Mouse (Mus musculus) midbrain, embryonic 10.5 days (tissue): Measurements from ENCODE around the gene Slc4a1. TPM values are rescaled to one million over a fixed set of nuclear protein-coding genes. Genes with fewer than 3 reads are reported as not detected.

Experiments
- DNase-seq: peaks from one replicate; pipeline ENCODE4 v3.0.0-alpha.2; 2017; ENCODE audit warnings: low spot score
- H3K27ac ChIP-seq: fragments of 300-500 bp; sonication (generic); replicated peaks from 2 replicates; pipeline ENCODE4 v1.5.1; 2016; ENCODE audit warnings: mild to moderate bottlenecking
- H3K27me3 ChIP-seq: fragments of 300-500 bp; sonication (generic); 2 replicates; pipeline ENCODE4 v1.6.1; 2016; ENCODE audit warnings: low read depth, mild to moderate bottlenecking; ENCODE audit not compliant: poor library complexity, severe bottlenecking
- H3K36me3 ChIP-seq: fragments of 300-500 bp; sonication (generic); 2 replicates; pipeline ENCODE4 v1.6.1; 2016; ENCODE audit warnings: mild to moderate bottlenecking, moderate library complexity
- H3K4me1 ChIP-seq: fragments of 300-500 bp; sonication (generic); 2 replicates; pipeline ENCODE4 v1.6.1; 2016
- H3K4me3 ChIP-seq: fragments of 300-500 bp; sonication (generic); 2 replicates; pipeline ENCODE4 v1.5.1; 2016; ENCODE audit warnings: mild to moderate bottlenecking, moderate library complexity
- H3K9me3 ChIP-seq: fragments of 300-500 bp; sonication (generic); replicated peaks from 2 replicates; pipeline ENCODE4 v1.6.1; 2016; ENCODE audit warnings: mild to moderate bottlenecking
- WGBS: fragments of 180-500 bp; shearing (Covaris S2); methylation state at CpG from one replicate; pipeline ENCODE4 v1.1.7; 2016; 5-methylcytosine and 5-hydroxymethylcytosine counted together
- polyA plus RNA-seq: library from polyadenylated mRNA; unstranded; fragments of >200 nt; fragmentation: Nextera tagmentation; extraction: Ambion mirVana; gene quantifications from 2 replicates; pipeline ENCODE4 v1.2.1, GENCODE M21; 2016

Gene Slc4a1
- polyA plus RNA-seq, 1 experiment from 2014 or later = 33.9 TPM

GRCm38 (mm10) chr11:102320686-102321005 is 45.4 kb downstream of the Slc4a1 start:
- DNase-seq = no peak
- H3K27ac ChIP-seq = peak overlapping the region; percentile 100
- peak overlapping the region; percentile 100 for H3K4me3 ChIP-seq
- WGBS = 29% methylated on average over 10 of the region's 10 CpGs
- H3K36me3 ChIP-seq = peaks cover under 1% of the 10 kb centered on the region; the same call in 1 of the 2 replicates
- peaks cover 29% of the 10 kb centered on the region for H3K4me1 ChIP-seq
- no peaks in the 10 kb centered on the region for H3K9me3 ChIP-seq
- 0 out of 2 replicates have a peak, but pooled peaks cover 5% of the 10 kb centered on the region for H3K27me3 ChIP-seq

GRCm38 (mm10) chr11:102319941-102320685 is 45.9 kb downstream of the Slc4a1 start:
- Histone ChIP-seq H3K27ac (peak overlapping the region; percentile 100), H3K4me1 (peaks cover 35% of the 10 kb centered on the region), H3K27me3 (0 out of 2 replicates have a peak, but pooled peaks cover 5% of the 10 kb centered on the region), H3K4me3 (peak overlapping the region; percentile 100), H3K9me3 (no peaks in the 10 kb centered on the region), H3K36me3 (peaks cover 5% of the 10 kb centered on the region)
- peak; percentile 82 for DNase-seq
- WGBS = under 1% methylated on average over 38 of the region's 38 CpGs

GRCm38 (mm10) chr11:102319410-102319792 is 46.6 kb downstream of the Slc4a1 start, which contains the start of gene Ubtf:
Gene Ubtf (minus strand): TSS chr11:102319742.
- 0 out of 2 replicates have a peak, but pooled peaks cover 5% of the 10 kb centered on the region for H3K27me3 ChIP-seq
- DNase-seq = peak; percentile 84
- H3K36me3 ChIP-seq = peaks cover 13% of the 10 kb centered on the region
- peaks cover 38% of the 10 kb centered on the region for H3K4me1 ChIP-seq
- peak within 1 kb of the TSS; percentile 100 for H3K4me3 ChIP-seq
- peak within 1 kb of the TSS; percentile 100 for H3K27ac ChIP-seq
- H3K9me3 ChIP-seq = no peaks in the 10 kb centered on the region
- WGBS = 0% methylated on average over 25 of the region's 25 CpGs

GRCm38 (mm10) chr11:102318576-102319409 is 47.2 kb downstream of the Slc4a1 start:
- peaks cover 38% of the 10 kb centered on the region for H3K4me1 ChIP-seq
- H3K36me3 ChIP-seq = peaks cover 19% of the 10 kb centered on the region
- H3K9me3 ChIP-seq = no peaks in the 10 kb centered on the region
- H3K4me3 ChIP-seq = peak overlapping the region; percentile 100
- whole genome bisulfite sequencing = under 1% methylated on average over 74 of the region's 84 CpGs
- 0 out of 2 replicates have a peak, but pooled peaks cover 5% of the 10 kb centered on the region for H3K27me3 ChIP-seq
- DNase-seq = peak; percentile 78
- peak overlapping the region; percentile 100 for H3K27ac ChIP-seq

- Histone ChIP-seq H3K27ac (peak overlapping the region; percentile 100), H3K9me3 (no peaks in the 10 kb centered on the region), H3K27me3 (0 out of 2 replicates have a peak, but pooled peaks cover 5% of the 10 kb centered on the region), H3K4me3 (peak overlapping the region; percentile 100), H3K36me3 (peaks cover 26% of the 10 kb centered on the region), H3K4me1 (peaks cover 38% of the 10 kb centered on the region)
- WGBS = under 1% methylated on average over 66 of the region's 77 CpGs
- DNase-seq = peak; percentile 84
These were observed 48.0 kb downstream of the Slc4a1 start for GRCm38 (mm10) chr11:102317901-102318575.

GRCm38 (mm10) chr11:102317298-102317900 is 48.6 kb downstream of the Slc4a1 start:
- under 1% methylated on average over 74 of the region's 87 CpGs for WGBS
- DNase-seq = peak; percentile 74
- Histone ChIP-seq H3K27ac (peak overlapping the region; percentile 100), H3K4me3 (peak overlapping the region; percentile 100), H3K27me3 (0 out of 2 replicates have a peak, but pooled peaks cover 5% of the 10 kb centered on the region), H3K36me3 (peaks cover 33% of the 10 kb centered on the region), H3K4me1 (peaks cover 38% of the 10 kb centered on the region), H3K9me3 (no peaks in the 10 kb centered on the region)

GRCm38 (mm10) chr11:102316572-102317297 is 49.3 kb downstream of the Slc4a1 start:
- under 1% methylated on average over 68 of the region's 80 CpGs for WGBS
- peaks cover 39% of the 10 kb centered on the region for H3K36me3 ChIP-seq
- no peaks in the 10 kb centered on the region for H3K9me3 ChIP-seq
- peak; percentile 85 for DNase-seq
- peak overlapping the region; percentile 100 for H3K4me3 ChIP-seq
- 0 out of 2 replicates have a peak, but pooled peaks cover 5% of the 10 kb centered on the region for H3K27me3 ChIP-seq
- peak overlapping the region; percentile 100 for H3K27ac ChIP-seq
- H3K4me1 ChIP-seq = peaks cover 39% of the 10 kb centered on the region

GRCm38 (mm10) chr11:102315690-102316571 is 50.1 kb downstream of the Slc4a1 start:
- DNase-seq = no peak
- Histone ChIP-seq H3K4me3 (peak overlapping the region; percentile 100), H3K36me3 (peaks cover 47% of the 10 kb centered on the region), H3K9me3 (no peaks in the 10 kb centered on the region), H3K4me1 (peaks cover 47% of the 10 kb centered on the region), H3K27me3 (no peaks in the 10 kb centered on the region), H3K27ac (peak overlapping the region; percentile 100)
- 15% methylated on average over 14 of the region's 14 CpGs for WGBS

GRCm38 (mm10) chr11:102314321-102314720 is 51.7 kb downstream of the Slc4a1 start:
- Histone ChIP-seq H3K9me3 (no peaks in the 10 kb centered on the region), H3K4me3 (no peak overlapping the region; the same call in 1 of the 2 replicates), H3K27me3 (no peaks in the 10 kb centered on the region), H3K27ac (no peak overlapping the region), H3K4me1 (peaks cover 48% of the 10 kb centered on the region), H3K36me3 (peaks cover 63% of the 10 kb centered on the region)
- no peak for DNase-seq
- 91% methylated on average over 12 of the region's 12 CpGs for WGBS

GRCm38 (mm10) chr11:102312586-102312985 is 53.4 kb downstream of the Slc4a1 start:
- no peak for DNase-seq
- Histone ChIP-seq H3K9me3 (no peaks in the 10 kb centered on the region), H3K27me3 (no peaks in the 10 kb centered on the region), H3K27ac (no peak overlapping the region), H3K4me1 (peaks cover 55% of the 10 kb centered on the region), H3K36me3 (peaks cover 76% of the 10 kb centered on the region), H3K4me3 (no peak overlapping the region)
- WGBS = 88% methylated on average over 6 of the region's 6 CpGs

- Histone ChIP-seq H3K27ac (no peak overlapping the region), H3K4me1 (peaks cover 55% of the 10 kb centered on the region)
These were observed 54.0 kb downstream of the Slc4a1 start for GRCm38 (mm10) chr11:102311966-102312365.

More at GRCm38 (mm10) chr11:102311966-102312365, 54.0 kb downstream of the Slc4a1 start:
- no peak overlapping the region for H3K4me3 ChIP-seq
- no peak for DNase-seq
- H3K36me3 ChIP-seq = peaks cover 83% of the 10 kb centered on the region
- 87% methylated on average over 4 of the region's 4 CpGs for WGBS
- no peaks in the 10 kb centered on the region for H3K9me3 ChIP-seq
- no peaks in the 10 kb centered on the region for H3K27me3 ChIP-seq
